Mouse (Mus musculus) forebrain, embryonic 11.5 days (tissue): ENCODE results near the gene Pef1. TPM values are rescaled to one million over a fixed set of nuclear protein-coding genes. Genes with fewer than 3 reads are reported as not detected.

Experiments used
- ATAC-seq: fragments of 200-750 bp; cut with Nextera tagmentation; replicated peaks from 2 replicates; pipeline ENCODE4 v1.8.0; 2017; ENCODE audit warnings: moderate TSS enrichment; ENCODE audit not compliant: low FRiP score
- DNase-seq: peaks from one replicate; pipeline ENCODE4 v3.0.0-alpha.2; 2017; ENCODE audit warnings: low spot score
- H3K27ac ChIP-seq: fragments of 300-500 bp; sonication (generic); 2 replicates; pipeline ENCODE4 v1.5.1; 2014; ENCODE audit warnings: low read depth, low read length
- H3K27me3 ChIP-seq: fragments of 300-500 bp; sonication (generic); 2 replicates; pipeline ENCODE4 v1.6.1; 2014; ENCODE audit warnings: mild to moderate bottlenecking, low read length, mixed read lengths; ENCODE audit not compliant: control insufficient read depth, insufficient read depth
- H3K36me3 ChIP-seq: fragments of 300-500 bp; sonication (generic); 2 replicates; pipeline ENCODE4 v1.6.1; 2014; ENCODE audit warnings: mild to moderate bottlenecking, low read length, moderate library complexity, mixed read lengths; ENCODE audit not compliant: control insufficient read depth, insufficient read depth
- H3K4me1 ChIP-seq: fragments of 300-500 bp; sonication (generic); replicated peaks from 2 replicates; pipeline ENCODE4 v1.6.1; 2014; ENCODE audit warnings: low read length, mixed read lengths; ENCODE audit not compliant: control insufficient read depth, insufficient read depth
- H3K4me2 ChIP-seq: fragments of 300-500 bp; sonication (generic); 2 replicates; pipeline ENCODE4 v1.6.1; 2014; ENCODE audit warnings: low read depth, mild to moderate bottlenecking, low read length, moderate library complexity, mixed read lengths; ENCODE audit not compliant: severe bottlenecking
- H3K4me3 ChIP-seq: fragments of 300-500 bp; sonication (generic); 2 replicates; pipeline ENCODE4 v1.5.1; 2014; ENCODE audit warnings: low read depth, low read length
- H3K9ac ChIP-seq: fragments of 300-500 bp; sonication (generic); 2 replicates; pipeline ENCODE4 v1.6.1; 2014; ENCODE audit warnings: low read length
- H3K9me3 ChIP-seq: fragments of 300-500 bp; sonication (generic); 2 replicates; pipeline ENCODE4 v1.6.1; 2016; ENCODE audit warnings: low read length, mixed read lengths; ENCODE audit not compliant: control insufficient read depth
- WGBS: fragments of 180-500 bp; shearing (Covaris S2); extraction: QIAGEN DNeasy Blood & Tissue Kit; methylation state at CpG from one replicate; pipeline ENCODE4 v1.1.7; 2014; 5-methylcytosine and 5-hydroxymethylcytosine counted together
- polyA plus RNA-seq: library from polyadenylated mRNA; unstranded; fragments of >200 nt; fragmentation: Nextera tagmentation; extraction: Ambion mirVana; gene quantifications from 2 replicates; pipeline ENCODE4 v1.2.1, GENCODE M21; 2014

The Pef1 gene
- polyA plus RNA-seq, 1 experiment from 2014 or later, result 62.7 TPM

GRCm38 (mm10) chr4:130156812-130157371 lies 54.5 kb downstream of the Pef1 start:
- DNase-seq (no peak), ATAC-seq (no peak)
- Histone ChIP-seq H3K9ac (no peak overlapping the region), H3K4me1 (no peaks in the 10 kb centered on the region), H3K27ac (no peak overlapping the region), H3K4me3 (no peak overlapping the region), H3K27me3 (no peaks in the 10 kb centered on the region), H3K4me2 (no peak overlapping the region), H3K36me3 (no peaks in the 10 kb centered on the region), H3K9me3 (no peaks in the 10 kb centered on the region)
- 78% methylated on average over 12 of the region's 12 CpGs for WGBS

GRCm38 (mm10) chr4:130161349-130161748 lies 59.0 kb downstream of the Pef1 start:
- 9% methylated on average over 4 of the region's 4 CpGs for WGBS
- Histone ChIP-seq H3K4me3 (no peak overlapping the region), H3K27me3 (peaks cover 19% of the 10 kb centered on the region)

GRCm38 (mm10) chr4:130163391-130163861 lies 61.1 kb downstream of the Pef1 start:
- Histone ChIP-seq H3K9ac (peak overlapping the region; percentile 40; the same call in 1 of the 2 replicates), H3K4me3 (no peak overlapping the region), H3K27ac (no peak overlapping the region), H3K4me2 (peak overlapping the region; percentile 37; the same call in 1 of the 2 replicates), H3K9me3 (no peaks in the 10 kb centered on the region), H3K4me1 (peaks cover 7% of the 10 kb centered on the region; the same call in 1 of the 2 replicates), H3K27me3 (peaks cover 22% of the 10 kb centered on the region), H3K36me3 (no peaks in the 10 kb centered on the region)
- DNase-seq (no peak), ATAC-seq (no peak)
- 4% methylated on average over 20 of the region's 20 CpGs for WGBS

More at GRCm38 (mm10) chr4:130161349-130161748, 59.0 kb downstream of the Pef1 start:
- H3K36me3 ChIP-seq, result no peaks in the 10 kb centered on the region
- ATAC-seq (no peak), DNase-seq (no peak)
- H3K9ac ChIP-seq, result no peak overlapping the region
- no peak overlapping the region for H3K4me2 ChIP-seq
- no peak overlapping the region for H3K27ac ChIP-seq
- H3K4me1 ChIP-seq, result peaks cover 7% of the 10 kb centered on the region; the same call in 1 of the 2 replicates
- H3K9me3 ChIP-seq, result no peaks in the 10 kb centered on the region

- Histone ChIP-seq H3K4me2 (no peak overlapping the region), H3K4me3 (no peak overlapping the region), H3K4me1 (peaks cover 7% of the 10 kb centered on the region; the same call in 1 of the 2 replicates), H3K27ac (no peak overlapping the region), H3K36me3 (no peaks in the 10 kb centered on the region), H3K9me3 (no peaks in the 10 kb centered on the region), H3K9ac (no peak overlapping the region), H3K27me3 (peaks cover 22% of the 10 kb centered on the region)
- DNase-seq, result no peak
- 70% methylated on average over 6 of the region's 6 CpGs for WGBS
- ATAC-seq, result no peak
Observed at GRCm38 (mm10) chr4:130164121-130164520, 61.8 kb downstream of the Pef1 start.

- Histone ChIP-seq H3K9me3 (no peaks in the 10 kb centered on the region), H3K36me3 (no peaks in the 10 kb centered on the region), H3K4me3 (no peak overlapping the region), H3K27ac (no peak overlapping the region), H3K4me1 (peaks cover 7% of the 10 kb centered on the region; the same call in 1 of the 2 replicates), H3K27me3 (peaks cover 22% of the 10 kb centered on the region), H3K9ac (no peak overlapping the region), H3K4me2 (no peak overlapping the region)
- WGBS, result 75% methylated on average over 18 of the region's 18 CpGs
- DNase-seq (no peak), ATAC-seq (no peak)
Observed at GRCm38 (mm10) chr4:130166061-130166460, 63.7 kb downstream of the Pef1 start.

- no peak overlapping the region for H3K9ac ChIP-seq
- H3K36me3 ChIP-seq, result no peaks in the 10 kb centered on the region
- ATAC-seq (no peak), DNase-seq (no peak)
- H3K4me1 ChIP-seq, result peaks cover 7% of the 10 kb centered on the region; the same call in 1 of the 2 replicates
- WGBS, result 81% methylated on average over 8 of the region's 8 CpGs
- H3K4me2 ChIP-seq, result no peak overlapping the region
- H3K27ac ChIP-seq, result no peak overlapping the region
- H3K27me3 ChIP-seq, result peaks cover 22% of the 10 kb centered on the region
- H3K9me3 ChIP-seq, result no peaks in the 10 kb centered on the region
- no peak overlapping the region for H3K4me3 ChIP-seq
Observed at GRCm38 (mm10) chr4:130166592-130166991, 64.2 kb downstream of the Pef1 start.

GRCm38 (mm10) chr4:130167321-130167720 lies 65.0 kb downstream of the Pef1 start:
- Histone ChIP-seq H3K4me1 (peaks cover 7% of the 10 kb centered on the region; the same call in 1 of the 2 replicates), H3K27me3 (peaks cover 22% of the 10 kb centered on the region), H3K4me3 (no peak overlapping the region)

GRCm38 (mm10) chr4:130167814-130168213 lies 65.5 kb downstream of the Pef1 start:
- Histone ChIP-seq H3K36me3 (no peaks in the 10 kb centered on the region), H3K27ac (no peak overlapping the region), H3K9ac (no peak overlapping the region), H3K4me3 (no peak overlapping the region), H3K27me3 (peaks cover 17% of the 10 kb centered on the region), H3K9me3 (no peaks in the 10 kb centered on the region), H3K4me2 (no peak overlapping the region), H3K4me1 (peaks cover 7% of the 10 kb centered on the region; the same call in 1 of the 2 replicates)
- ATAC-seq (no peak), DNase-seq (no peak)
- WGBS, result 54% methylated on average over 9 of the region's 9 CpGs

More at GRCm38 (mm10) chr4:130167321-130167720, 65.0 kb downstream of the Pef1 start:
- Histone ChIP-seq H3K9me3 (no peaks in the 10 kb centered on the region), H3K36me3 (no peaks in the 10 kb centered on the region), H3K9ac (no peak overlapping the region), H3K27ac (no peak overlapping the region), H3K4me2 (no peak overlapping the region)
- ATAC-seq (no peak), DNase-seq (no peak)
- 55% methylated on average over 22 of the region's 22 CpGs for WGBS
